Mouse (Mus musculus): Measurements from ENCODE around the gene Crim1. TPM values are rescaled to one million over a fixed set of nuclear protein-coding genes. Genes with fewer than 3 reads are reported as not detected.

The Crim1 gene
- polyA plus RNA-seq, 1 experiment from 2014 or later = 13.1 TPM

GRCm38 (mm10) chr17:78274609-78275506, 74.8 kb downstream of the Crim1 start:
- H3K9me3 ChIP-seq = no peaks in the 10 kb centered on the region
- no peak overlapping the region for H3K27ac ChIP-seq
- no peak overlapping the region for H3K4me3 ChIP-seq
- H3K4me1 ChIP-seq = peaks cover 41% of the 10 kb centered on the region
- H3K9ac ChIP-seq = no peak overlapping the region
- no peak for ATAC-seq (replicated peaks)
- H3K4me2 ChIP-seq = no peak overlapping the region
- H3K36me3 ChIP-seq (replicated peaks) = no peaks in the 10 kb centered on the region
- no peaks in the 10 kb centered on the region for H3K27me3 ChIP-seq (replicated peaks)
- WGBS = 55% methylated on average over 7 of the region's 7 CpGs

DNA sequence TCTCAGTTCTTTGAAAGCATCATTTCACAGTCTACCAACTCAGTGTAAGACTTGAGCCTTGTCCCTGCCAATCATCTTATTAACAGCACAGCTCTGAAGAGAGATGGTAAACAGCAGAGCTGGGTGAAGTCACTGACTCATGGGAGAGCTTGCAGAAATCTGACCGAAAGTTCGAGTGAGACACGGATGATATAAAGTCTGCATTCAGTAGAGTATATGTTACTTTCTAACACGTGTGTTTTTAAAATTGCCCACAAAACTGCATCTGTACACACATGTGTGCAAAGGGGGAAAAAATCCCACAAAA, 75.4 kb downstream of the Crim1 start:
- WGBS = 53% methylated on average over 4 of the region's 4 CpGs
- no peaks in the 10 kb centered on the region for H3K36me3 ChIP-seq (replicated peaks)
- H3K27ac ChIP-seq = no peak overlapping the region
- no peak overlapping the region for H3K4me3 ChIP-seq
- H3K4me1 ChIP-seq = peaks cover 41% of the 10 kb centered on the region
- H3K4me2 ChIP-seq = no peak overlapping the region
- no peak overlapping the region for H3K9ac ChIP-seq
- no peaks in the 10 kb centered on the region for H3K27me3 ChIP-seq (replicated peaks)
- no peak for ATAC-seq (replicated peaks)
- H3K9me3 ChIP-seq = no peaks in the 10 kb centered on the region

- Histone ChIP-seq H3K27ac (no peak overlapping the region), H3K27me3 (replicated peaks) (no peaks in the 10 kb centered on the region), H3K4me2 (no peak overlapping the region), H3K4me1 (peaks cover 23% of the 10 kb centered on the region), H3K36me3 (replicated peaks) (no peaks in the 10 kb centered on the region; the same call in 1 of the 2 replicates), H3K9me3 (no peaks in the 10 kb centered on the region), H3K9ac (no peak overlapping the region), H3K4me3 (no peak overlapping the region)
- WGBS = 49% methylated on average over 12 of the region's 12 CpGs
- no peak for ATAC-seq (replicated peaks)
Measured at GRCm38 (mm10) chr17:78279191-78279590, 79.1 kb downstream of the Crim1 start.

DNA sequence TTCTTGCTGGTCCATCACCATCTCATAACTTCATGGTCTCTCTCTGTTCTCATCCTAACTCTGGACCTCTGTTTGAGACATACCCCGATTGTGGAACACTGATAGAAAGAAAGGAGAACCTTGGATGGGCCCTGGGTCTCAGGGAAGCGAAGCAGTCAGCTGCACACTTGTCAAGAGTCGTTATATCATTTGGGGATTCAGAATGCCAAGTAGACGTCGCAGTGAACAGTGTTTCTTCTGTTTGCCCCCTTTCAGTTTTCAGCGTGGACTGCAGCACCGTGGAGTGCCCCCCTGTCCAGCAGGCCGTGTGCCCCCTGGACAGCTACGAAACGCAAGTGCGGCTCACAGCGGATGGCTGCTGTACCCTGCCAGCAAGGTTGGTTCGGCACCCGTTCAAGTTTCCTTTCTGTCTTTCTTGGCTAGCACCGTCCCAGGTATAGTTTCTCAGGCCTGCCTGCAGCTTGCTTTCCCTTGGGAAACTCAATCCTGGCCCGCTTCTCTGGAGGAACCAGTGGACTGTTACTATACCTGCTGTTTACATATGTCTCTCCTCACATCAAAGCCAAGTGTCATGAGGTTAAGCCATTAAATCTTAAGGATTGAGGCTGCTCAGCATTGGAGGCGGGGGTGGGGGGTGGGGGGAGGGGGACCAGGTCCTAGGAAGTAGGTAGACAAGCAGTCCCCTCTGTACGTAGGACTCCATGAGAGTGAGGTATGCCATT, 81.1 kb downstream of the Crim1 start:
- no peak overlapping the region for H3K27ac ChIP-seq
- H3K9me3 ChIP-seq = no peaks in the 10 kb centered on the region
- WGBS = 66% methylated on average over 18 of the region's 18 CpGs
- H3K27me3 ChIP-seq (replicated peaks) = no peaks in the 10 kb centered on the region
- H3K4me1 ChIP-seq = peaks cover 12% of the 10 kb centered on the region
- no peak overlapping the region for H3K9ac ChIP-seq
- H3K4me2 ChIP-seq = no peak overlapping the region
- H3K4me3 ChIP-seq = no peak overlapping the region
- H3K36me3 ChIP-seq (replicated peaks) = no peaks in the 10 kb centered on the region; the same call in 1 of the 2 replicates
- ATAC-seq (replicated peaks) = peak; percentile 37; the same call in 1 of the 2 replicates

DNA sequence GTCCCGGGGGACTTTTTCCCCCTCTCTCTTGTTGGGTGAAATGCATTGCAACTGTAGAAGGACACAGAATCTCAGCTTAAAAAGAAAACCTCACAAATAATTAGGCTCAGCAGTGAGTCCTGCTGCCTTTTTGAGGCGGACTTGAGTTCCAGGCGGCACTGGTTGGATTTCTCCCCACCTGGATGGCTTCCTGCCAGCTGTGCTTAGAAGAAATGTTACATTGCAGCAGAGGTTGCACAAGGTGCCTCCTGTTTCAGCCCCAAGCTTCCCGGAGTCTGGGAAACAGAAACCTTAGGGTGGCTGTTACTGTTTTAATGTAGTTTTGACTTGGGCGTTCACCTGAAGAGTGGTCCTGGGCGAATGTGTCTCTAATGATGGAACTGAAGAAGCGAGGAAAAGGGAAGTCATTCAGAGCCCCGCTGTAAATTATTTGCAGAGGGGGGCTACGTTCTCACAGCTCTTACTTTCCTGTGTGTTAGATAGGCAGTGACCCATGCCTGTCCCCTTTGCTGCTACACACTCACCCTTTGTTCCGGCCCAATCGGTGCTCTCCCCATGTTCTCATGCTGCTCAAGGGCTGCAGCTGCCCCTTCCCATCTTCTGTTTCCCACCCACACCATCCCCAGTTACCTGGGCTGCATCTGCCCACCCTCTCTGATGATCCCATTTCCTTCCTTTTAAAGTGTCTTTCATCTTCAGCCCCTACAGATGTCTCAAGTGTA, 83.4 kb downstream of the Crim1 start:
- ATAC-seq (replicated peaks) = no peak
- H3K9me3 ChIP-seq = no peaks in the 10 kb centered on the region
- no peaks in the 10 kb centered on the region; the same call in 1 of the 2 replicates for H3K36me3 ChIP-seq (replicated peaks)
- no peak overlapping the region for H3K4me3 ChIP-seq
- no peak overlapping the region for H3K9ac ChIP-seq
- H3K27me3 ChIP-seq (replicated peaks) = no peaks in the 10 kb centered on the region
- H3K27ac ChIP-seq = no peak overlapping the region
- WGBS = 83% methylated on average over 11 of the region's 11 CpGs
- no peak overlapping the region for H3K4me2 ChIP-seq
- H3K4me1 ChIP-seq = peaks cover 12% of the 10 kb centered on the region

- Histone ChIP-seq H3K36me3 (replicated peaks) (no peaks in the 10 kb centered on the region; the same call in 1 of the 2 replicates), H3K4me2 (no peak overlapping the region), H3K9me3 (no peaks in the 10 kb centered on the region), H3K4me3 (no peak overlapping the region), H3K9ac (no peak overlapping the region), H3K27me3 (replicated peaks) (no peaks in the 10 kb centered on the region), H3K4me1 (peaks cover 5% of the 10 kb centered on the region), H3K27ac (no peak overlapping the region)
- no peak for ATAC-seq (replicated peaks)
- 89% methylated on average over 13 of the region's 13 CpGs for WGBS
Measured at GRCm38 (mm10) chr17:78286021-78286420, 86.0 kb downstream of the Crim1 start.

- no peak for ATAC-seq (replicated peaks)
- Histone ChIP-seq H3K27me3 (replicated peaks) (no peaks in the 10 kb centered on the region), H3K4me3 (no peak overlapping the region), H3K4me1 (0 out of 2 replicates have a peak, but pooled peaks cover 2% of the 10 kb centered on the region), H3K9me3 (no peaks in the 10 kb centered on the region), H3K9ac (no peak overlapping the region), H3K4me2 (no peak overlapping the region), H3K27ac (no peak overlapping the region), H3K36me3 (replicated peaks) (no peaks in the 10 kb centered on the region)
- WGBS = 87% methylated on average over 2 of the region's 2 CpGs
Measured at GRCm38 (mm10) chr17:78287391-78287790, 87.3 kb downstream of the Crim1 start.

DNA sequence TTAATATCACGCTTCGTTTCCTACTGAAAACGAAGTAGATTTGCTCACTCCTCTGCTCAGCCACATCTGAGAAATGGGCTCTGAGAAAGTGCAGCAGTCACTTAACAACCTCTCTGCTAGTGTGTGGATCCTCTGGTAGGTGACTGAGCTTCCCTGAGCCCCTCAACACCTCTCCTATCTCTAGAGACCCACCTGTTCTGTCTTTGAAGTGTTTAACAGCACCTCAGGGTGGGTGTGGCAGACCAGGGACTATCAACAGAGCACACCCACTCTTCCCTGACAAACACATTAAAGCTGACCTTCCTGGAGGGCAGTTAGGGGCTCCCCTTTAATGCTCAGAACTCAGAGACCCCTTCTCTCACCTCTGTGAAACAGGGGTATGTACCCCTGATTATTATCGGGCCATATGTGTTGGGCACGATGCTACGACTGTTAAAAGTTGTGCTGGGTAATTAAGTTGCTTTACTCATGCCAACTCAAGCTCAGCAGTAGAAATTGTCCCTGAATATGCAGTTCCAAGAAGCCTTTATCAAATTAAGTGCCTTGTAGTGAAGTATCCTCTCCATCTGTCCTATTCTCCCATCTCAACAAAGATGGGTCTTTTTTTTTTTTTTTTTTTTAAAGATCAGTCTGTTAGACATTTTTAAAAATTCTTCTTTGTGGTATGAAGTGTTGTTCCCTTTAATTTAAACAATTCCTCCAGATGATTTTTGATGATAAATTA, 90.3 kb downstream of the Crim1 start:
- no peak overlapping the region for H3K27ac ChIP-seq
- no peaks in the 10 kb centered on the region for H3K9me3 ChIP-seq
- H3K9ac ChIP-seq = no peak overlapping the region
- H3K4me1 ChIP-seq = no peaks in the 10 kb centered on the region
- no peak overlapping the region for H3K4me3 ChIP-seq
- H3K4me2 ChIP-seq = no peak overlapping the region
- WGBS = 95% methylated on average over 6 of the region's 6 CpGs
- H3K27me3 ChIP-seq (replicated peaks) = no peaks in the 10 kb centered on the region
- no peaks in the 10 kb centered on the region for H3K36me3 ChIP-seq (replicated peaks)
- no peak for ATAC-seq (replicated peaks)

- ATAC-seq (replicated peaks) = no peak
- Histone ChIP-seq H3K27ac (no peak overlapping the region), H3K36me3 (replicated peaks) (no peaks in the 10 kb centered on the region), H3K4me3 (no peak overlapping the region), H3K4me1 (no peaks in the 10 kb centered on the region), H3K9ac (no peak overlapping the region), H3K4me2 (no peak overlapping the region), H3K27me3 (replicated peaks) (no peaks in the 10 kb centered on the region), H3K9me3 (no peaks in the 10 kb centered on the region)
- WGBS = 92% methylated on average over 5 of the region's 5 CpGs
Measured at GRCm38 (mm10) chr17:78291030-78291429, 91.0 kb downstream of the Crim1 start.

DNA sequence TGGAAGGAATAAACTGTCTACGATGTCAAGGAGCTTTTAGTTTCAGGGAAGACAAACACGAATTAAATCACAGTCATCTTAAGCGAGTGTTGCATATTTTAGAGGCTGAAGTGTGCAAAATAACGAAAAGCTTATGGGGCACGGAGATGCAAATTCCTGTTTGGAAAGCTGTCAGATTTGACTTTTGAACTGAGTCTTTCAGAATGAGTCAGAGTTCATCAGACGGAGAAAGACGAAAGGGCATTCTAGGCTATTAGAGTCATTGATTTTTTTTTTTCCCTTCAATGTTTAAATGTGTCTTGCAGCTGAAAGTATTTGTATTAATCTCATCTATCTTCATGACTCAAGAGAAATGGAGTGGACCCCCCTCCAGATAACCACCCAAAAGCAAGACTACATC, 92.3 kb downstream of the Crim1 start:
- Histone ChIP-seq H3K4me1 (no peaks in the 10 kb centered on the region), H3K4me2 (no peak overlapping the region), H3K9me3 (no peaks in the 10 kb centered on the region), H3K36me3 (replicated peaks) (no peaks in the 10 kb centered on the region), H3K27ac (no peak overlapping the region), H3K27me3 (replicated peaks) (no peaks in the 10 kb centered on the region), H3K4me3 (no peak overlapping the region), H3K9ac (no peak overlapping the region)
- 86% methylated on average over 7 of the region's 7 CpGs for WGBS
- ATAC-seq (replicated peaks) = no peak

DNA sequence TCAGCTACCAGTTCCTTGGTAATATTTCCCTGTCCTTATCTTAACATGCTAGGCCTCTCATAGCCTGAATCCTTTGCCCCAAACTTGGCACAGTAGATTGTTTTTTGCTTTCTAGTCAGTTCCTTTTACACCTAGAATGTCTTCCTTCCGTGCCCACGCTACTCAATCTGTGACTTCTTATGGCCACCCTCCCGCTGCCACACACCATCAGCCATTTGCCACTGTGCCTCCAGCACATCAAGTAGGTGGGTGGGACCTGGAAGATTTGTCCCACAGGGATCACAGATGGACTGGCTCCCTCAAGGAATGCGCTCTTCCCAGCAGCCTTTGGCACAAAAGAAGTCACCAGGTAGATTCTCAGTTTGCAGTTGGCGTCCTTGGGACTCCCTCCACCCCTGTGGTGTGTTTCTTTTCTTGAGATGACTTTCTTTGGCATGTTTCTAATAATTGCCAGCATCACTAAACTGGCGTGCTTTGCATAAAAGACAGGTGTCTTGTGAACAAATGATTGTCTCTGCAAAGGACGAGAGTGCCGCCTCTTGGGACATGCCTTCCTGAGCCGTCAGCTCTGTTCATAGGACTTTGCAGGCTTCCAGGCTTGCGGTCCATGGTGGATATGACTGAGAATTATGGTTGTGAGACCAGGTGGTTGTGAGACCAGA, 92.9 kb downstream of the Crim1 start:
- WGBS = 96% methylated on average over 10 of the region's 10 CpGs
- Histone ChIP-seq H3K9ac (no peak overlapping the region), H3K4me1 (no peaks in the 10 kb centered on the region), H3K36me3 (replicated peaks) (no peaks in the 10 kb centered on the region), H3K27me3 (replicated peaks) (no peaks in the 10 kb centered on the region), H3K9me3 (no peaks in the 10 kb centered on the region), H3K4me3 (no peak overlapping the region), H3K27ac (no peak overlapping the region), H3K4me2 (no peak overlapping the region)
- no peak for ATAC-seq (replicated peaks)

Data from midbrain, embryonic 15.5 days (tissue).